Mouse (Mus musculus) myocyte (in vitro differentiated cells): Measurements from ENCODE around the gene Rpl23. TPM values are rescaled to one million over a fixed set of nuclear protein-coding genes. Genes with fewer than 3 reads are reported as not detected.

Experiments
- H3K27me3 ChIP-seq: one replicate; pipeline ENCODE4 v1.6.1; 2011; ENCODE audit not compliant: control insufficient read depth, insufficient read depth, insufficient read length
- H3K36me3 ChIP-seq: one replicate; pipeline ENCODE4 v1.6.1; 2011; ENCODE audit not compliant: control insufficient read depth, insufficient read depth
- H3K4me2 ChIP-seq: one replicate; pipeline ENCODE4 v1.6.1; 2011; ENCODE audit warnings: low read depth, control low read depth
- H3K4me3 ChIP-seq: one replicate; pipeline ENCODE4 v1.5.1; 2011; ENCODE audit warnings: mild to moderate bottlenecking, control low read depth, moderate library complexity
- H3K79me2 ChIP-seq: one replicate; pipeline ENCODE4 v1.6.1; 2011; ENCODE audit not compliant: control insufficient read depth, insufficient read depth
- H3ac ChIP-seq: one replicate; pipeline ENCODE4 v1.6.1; 2011; ENCODE audit not compliant: control insufficient read depth, insufficient read length
- CEBPB ChIP-seq: IDR thresholded peaks from 2 replicates; pipeline ENCODE4 v1.6.1; 2011; ENCODE audit warnings: mild to moderate bottlenecking, moderate library complexity; ENCODE audit not compliant: poor library complexity, insufficient read depth, severe bottlenecking
- E2F4 ChIP-seq: IDR thresholded peaks from one replicate; pipeline ENCODE4 v1.6.1; 2011; ENCODE audit warnings: mild to moderate bottlenecking, control low read depth, moderate library complexity; ENCODE audit not compliant: insufficient read depth
- MAX ChIP-seq: IDR thresholded peaks from one replicate; pipeline ENCODE4 v1.6.1; 2011; ENCODE audit warnings: low read depth, mild to moderate bottlenecking, control low read depth
- MYOD1 ChIP-seq, 3 experiments: IDR thresholded peaks; one replicate each; pipeline ENCODE4 v1.6.1; 2011; ENCODE audit warnings: control low read depth in 2 of 3, low read depth in 2 of 3, mild to moderate bottlenecking in 2 of 3, moderate library complexity in 1 of 3; ENCODE audit not compliant: insufficient read length in 2 of 3, control insufficient read depth in 1 of 3
- MYOG ChIP-seq, 3 experiments: IDR thresholded peaks; one replicate each; pipeline ENCODE4 v1.6.1; 2011; ENCODE audit warnings: control low read depth in 2 of 3, low read depth in 2 of 3, mild to moderate bottlenecking in 2 of 3; ENCODE audit not compliant: insufficient read length in 2 of 3, control insufficient read depth in 1 of 3, insufficient read depth in 1 of 3
- POLR2A ChIP-seq: IDR thresholded peaks from one replicate; pipeline ENCODE4 v1.6.1; 2011; ENCODE audit warnings: low read depth, mild to moderate bottlenecking, control low read depth, moderate library complexity; ENCODE audit not compliant: insufficient read length
- POLR2AphosphoS2 ChIP-seq: IDR thresholded peaks from one replicate; pipeline ENCODE4 v1.6.1; 2011; ENCODE audit warnings: low read depth, control low read depth; ENCODE audit not compliant: insufficient read length
- REST ChIP-seq: IDR thresholded peaks from one replicate; pipeline ENCODE4 v1.6.1; 2011; ENCODE audit warnings: mild to moderate bottlenecking, control low read depth, moderate library complexity; ENCODE audit not compliant: insufficient read depth, insufficient read length
- SRF ChIP-seq: IDR thresholded peaks from one replicate; pipeline ENCODE4 v1.6.1; 2011; ENCODE audit warnings: low read depth; ENCODE audit not compliant: control insufficient read depth, insufficient read length
- TCF12 ChIP-seq: IDR thresholded peaks from one replicate; pipeline ENCODE4 v1.6.1; 2011; ENCODE audit warnings: mild to moderate bottlenecking, control low read depth; ENCODE audit not compliant: poor library complexity, insufficient read depth, severe bottlenecking
- TCF3 ChIP-seq: IDR thresholded peaks from one replicate; pipeline ENCODE4 v1.6.1; 2011; ENCODE audit warnings: low read depth, control low read depth; ENCODE audit not compliant: insufficient read length
- USF1 ChIP-seq: IDR thresholded peaks from one replicate; pipeline ENCODE4 v1.6.1; 2011; ENCODE audit warnings: low read depth, mild to moderate bottlenecking, control low read depth, moderate library complexity
- polyA plus RNA-seq: library from polyadenylated mRNA; unstranded; fragments of >200 nt; fragmentation: generic; extraction: Trizol; gene quantifications from one replicate; pipeline ENCODE4 v1.2.1, GENCODE M21; 2012; ENCODE audit warnings: missing spikeins

Rpl23 gene
- polyA plus RNA-seq, 1 experiment, result 1,321 TPM

DNA sequence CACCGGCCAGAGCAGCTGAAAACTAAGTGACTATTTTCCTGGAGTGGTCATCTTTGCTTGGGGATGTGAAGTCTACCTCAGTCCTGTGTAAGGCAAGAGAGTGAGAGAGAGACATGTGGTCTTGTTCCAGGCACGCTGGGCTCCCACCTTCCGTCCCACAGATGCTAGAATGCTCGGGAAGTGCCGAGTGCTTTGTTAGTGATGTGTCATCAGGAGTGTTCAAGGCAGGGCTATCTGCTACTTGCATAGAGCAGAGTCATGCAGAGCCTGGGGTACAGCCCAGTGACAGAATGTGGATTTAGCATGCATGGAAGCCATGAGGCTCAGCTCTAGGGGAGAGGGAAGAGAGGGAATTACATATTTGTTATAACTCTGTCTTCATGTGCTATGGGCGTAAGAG lies 45.4 kb upstream of the Rpl23 start:
- Histone ChIP-seq H3K4me3 (no peak overlapping the region), H3ac (no peak overlapping the region), H3K27me3 (no peaks in the 10 kb centered on the region), H3K4me2 (no peak overlapping the region), H3K36me3 (peaks cover 11% of the 10 kb centered on the region), H3K79me2 (peaks cover 52% of the 10 kb centered on the region)
- TF ChIP-seq TCF12 (no peak), POLR2AphosphoS2 (no peak), POLR2A (no peak), MYOG (IDR thresholded peaks at IDR 0.05; ENCODE audit: control insufficient read depth in 1 of 3, insufficient read depth in 1 of 3, insufficient read length in 2 of 3, low read depth in 2 of 3) (no peak), E2F4 (no peak), SRF (no peak), MYOD1 (IDR thresholded peaks at IDR 0.05; ENCODE audit: control insufficient read depth in 1 of 3, insufficient read length in 2 of 3, low read depth in 2 of 3) (no peak), REST (no peak), CEBPB (no peak), MAX (no peak), USF1 (no peak)

DNA sequence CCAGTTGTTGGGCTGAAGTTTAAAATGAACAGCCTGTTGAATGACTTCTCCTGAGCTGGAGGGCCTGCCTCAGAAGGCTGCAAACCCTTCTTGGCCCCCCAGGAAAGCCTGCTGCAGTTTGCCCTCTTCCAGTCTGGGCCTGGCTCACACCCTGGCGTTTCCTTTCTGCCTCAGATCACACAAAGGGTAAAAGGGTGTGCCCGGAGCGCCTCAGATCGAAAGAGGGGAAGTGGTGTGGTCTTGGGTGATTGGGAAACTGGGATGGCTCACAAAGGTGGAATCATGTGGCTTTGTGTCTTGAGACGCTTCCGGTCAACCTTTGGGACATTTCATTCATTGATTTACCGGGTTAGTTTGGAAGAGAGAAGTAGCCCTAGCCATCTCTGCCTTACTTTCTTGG lies 44.2 kb upstream of the Rpl23 start:
- Histone ChIP-seq H3K36me3 (peaks cover 17% of the 10 kb centered on the region), H3K79me2 (peaks cover 55% of the 10 kb centered on the region)
- no peak for TF ChIP-seq USF1
- TF ChIP-seq TCF12, result no peak
- TF ChIP-seq E2F4, result no peak
- TF ChIP-seq TCF3, result no peak
- no peak for TF ChIP-seq POLR2AphosphoS2
- no peak for TF ChIP-seq MYOD1 (IDR thresholded peaks at IDR 0.05; ENCODE audit: control insufficient read depth in 1 of 3, insufficient read length in 2 of 3, low read depth in 2 of 3)
- TF ChIP-seq POLR2A, result no peak
- no peak for TF ChIP-seq MYOG (IDR thresholded peaks at IDR 0.05; ENCODE audit: control insufficient read depth in 1 of 3, insufficient read depth in 1 of 3, insufficient read length in 2 of 3, low read depth in 2 of 3)
- no peak for TF ChIP-seq SRF
- TF ChIP-seq MAX, result no peak
- TF ChIP-seq REST, result no peak
- no peak for TF ChIP-seq CEBPB

DNA sequence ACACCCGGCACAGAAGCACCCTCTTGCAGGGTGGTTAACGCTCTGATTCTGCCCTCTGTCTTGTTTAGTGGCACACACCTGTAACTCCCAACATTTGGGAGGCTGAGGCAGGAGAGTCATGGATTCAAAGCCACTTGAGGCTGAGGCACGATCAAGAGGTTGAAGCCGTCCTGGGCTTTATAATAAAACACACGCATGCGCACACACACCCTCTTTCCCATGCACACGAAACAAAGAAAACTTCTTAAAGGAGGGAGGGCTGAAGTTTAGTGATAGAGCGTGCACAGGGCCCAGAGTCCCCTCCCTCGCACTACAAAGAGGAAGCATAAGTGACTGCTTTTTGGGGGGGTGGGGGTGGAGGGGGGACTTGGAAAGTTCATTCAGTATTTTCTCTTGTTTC lies 43.7 kb upstream of the Rpl23 start:
- Histone ChIP-seq H3K4me3 (no peak overlapping the region), H3K36me3 (peaks cover 19% of the 10 kb centered on the region)

More for the DNA sequence above, 44.2 kb upstream of the Rpl23 start:
- Histone ChIP-seq H3K27me3 (no peaks in the 10 kb centered on the region), H3K4me3 (no peak overlapping the region), H3K4me2 (no peak overlapping the region), H3ac (no peak overlapping the region)

DNA sequence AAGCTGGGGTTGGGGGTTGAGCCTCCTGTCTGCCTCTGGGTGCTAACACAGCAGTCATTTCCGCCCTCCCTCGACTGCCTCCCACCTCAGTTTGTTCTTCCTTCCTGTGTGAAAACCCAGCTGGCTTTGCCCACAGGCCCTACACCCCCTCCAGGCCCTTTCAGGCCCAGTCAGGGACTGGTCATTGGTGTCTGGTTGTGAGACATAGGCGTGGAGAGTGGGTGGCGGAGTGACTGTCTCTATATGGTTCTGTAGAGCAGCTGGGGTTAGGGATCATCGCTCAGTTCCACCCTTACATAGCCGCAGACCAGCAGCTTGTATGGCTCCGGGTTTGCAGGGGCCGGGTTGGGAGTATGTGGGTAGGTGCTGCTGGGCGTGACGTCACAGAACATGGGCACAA lies 43.1 kb upstream of the Rpl23 start:
- TF ChIP-seq REST, result no peak
- no peak for TF ChIP-seq POLR2A
- no peak for TF ChIP-seq USF1
- no peak for TF ChIP-seq SRF
- no peak for TF ChIP-seq MYOD1 (IDR thresholded peaks at IDR 0.05; ENCODE audit: control insufficient read depth in 1 of 3, insufficient read length in 2 of 3, low read depth in 2 of 3)
- TF ChIP-seq POLR2AphosphoS2, result no peak
- no peak for TF ChIP-seq CEBPB
- no peak for TF ChIP-seq TCF3
- TF ChIP-seq MAX, result no peak
- no peak for TF ChIP-seq E2F4
- no peak for TF ChIP-seq TCF12
- no peak for TF ChIP-seq MYOG (IDR thresholded peaks at IDR 0.05; ENCODE audit: control insufficient read depth in 1 of 3, insufficient read depth in 1 of 3, insufficient read length in 2 of 3, low read depth in 2 of 3)
- Histone ChIP-seq H3K4me2 (no peak overlapping the region), H3K27me3 (no peaks in the 10 kb centered on the region), H3K79me2 (peaks cover 53% of the 10 kb centered on the region), H3ac (no peak overlapping the region), H3K4me3 (no peak overlapping the region), H3K36me3 (peaks cover 19% of the 10 kb centered on the region)

More for the DNA sequence above, 43.7 kb upstream of the Rpl23 start:
- Histone ChIP-seq H3K27me3 (no peaks in the 10 kb centered on the region), H3K4me2 (no peak overlapping the region), H3K79me2 (peaks cover 56% of the 10 kb centered on the region), H3ac (no peak overlapping the region)
- TF ChIP-seq E2F4 (no peak), MAX (no peak), USF1 (no peak), TCF3 (no peak), SRF (no peak), POLR2AphosphoS2 (no peak), MYOD1 (IDR thresholded peaks at IDR 0.05; ENCODE audit: control insufficient read depth in 1 of 3, insufficient read length in 2 of 3, low read depth in 2 of 3) (no peak), POLR2A (no peak), REST (no peak)

DNA sequence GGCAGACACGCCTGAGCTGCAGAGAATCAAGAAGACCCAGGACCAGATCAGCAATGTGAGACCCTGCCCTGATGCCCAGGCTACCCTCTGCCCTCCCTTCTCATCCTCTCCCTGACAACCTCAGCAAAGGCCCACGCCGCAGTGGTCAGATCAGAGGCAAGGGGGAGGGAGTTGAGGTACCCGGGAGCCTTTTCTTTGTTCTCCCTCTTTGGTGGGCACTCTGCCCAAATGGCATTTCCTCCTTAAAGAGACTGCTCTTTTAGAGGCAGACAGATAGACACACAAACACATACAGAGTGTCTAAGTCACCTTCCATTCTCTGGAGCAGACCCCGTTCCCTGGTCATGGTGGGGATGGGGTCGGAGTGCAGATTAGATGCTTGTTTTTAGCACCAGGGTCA lies 42.7 kb upstream of the Rpl23 start:
- Histone ChIP-seq H3K4me3 (no peak overlapping the region), H3K4me2 (no peak overlapping the region), H3K79me2 (peaks cover 53% of the 10 kb centered on the region), H3K27me3 (no peaks in the 10 kb centered on the region), H3ac (no peak overlapping the region), H3K36me3 (peaks cover 22% of the 10 kb centered on the region)
- TF ChIP-seq CEBPB (no peak), TCF3 (no peak), USF1 (no peak), TCF12 (no peak), POLR2AphosphoS2 (no peak), E2F4 (no peak), SRF (no peak), REST (no peak), MYOG (IDR thresholded peaks at IDR 0.05; ENCODE audit: control insufficient read depth in 1 of 3, insufficient read depth in 1 of 3, insufficient read length in 2 of 3, low read depth in 2 of 3) (no peak), MAX (no peak), POLR2A (no peak), MYOD1 (IDR thresholded peaks at IDR 0.05; ENCODE audit: control insufficient read depth in 1 of 3, insufficient read length in 2 of 3, low read depth in 2 of 3) (no peak)
